Mouse (Mus musculus): ENCODE measurements around the gene Tbxas1.

GRCm38 (mm10) chr6:38941016-38941415 lies 65.8 kb downstream of the Tbxas1 start:
- TF ChIP-seq CTCF (IDR thresholded peaks at IDR 0.05; ENCODE audit: borderline replicate concordance, insufficient read depth, low read depth, low read length) (no peak), POLR2A (IDR thresholded peaks at IDR 0.05; ENCODE audit: borderline replicate concordance, insufficient read depth, low read length) (no peak)

Data from cerebellum, adult 2 months (tissue).